Mouse (Mus musculus) lung, embryonic 14.5 days (tissue): ENCODE results near the gene Mrln. TPM values are rescaled to one million over a fixed set of nuclear protein-coding genes. Genes with fewer than 3 reads are reported as not detected.

Experiments used
- ATAC-seq: fragments of 200-750 bp; cut with Nextera tagmentation; 2 replicates; pipeline ENCODE4 v1.8.0; 2017; ENCODE audit warnings: mild to moderate bottlenecking, moderate TSS enrichment, moderate library complexity; ENCODE audit not compliant: insufficient read depth
- DNase-seq: peaks from one replicate; pipeline ENCODE4 v3.0.0-alpha.2; 2015
- H3K27ac ChIP-seq: fragments of 300-500 bp; sonication (generic); 2 replicates; pipeline ENCODE4 v1.5.1; 2014; ENCODE audit warnings: low read depth, mild to moderate bottlenecking, moderate library complexity
- H3K27me3 ChIP-seq: fragments of 300-500 bp; sonication (generic); 2 replicates; pipeline ENCODE4 v1.6.1; 2014; ENCODE audit warnings: low read length, control low read depth; ENCODE audit not compliant: insufficient read depth
- H3K36me3 ChIP-seq: fragments of 300-500 bp; sonication (generic); 2 replicates; pipeline ENCODE4 v1.6.1; 2014; ENCODE audit warnings: control low read depth; ENCODE audit not compliant: insufficient read depth
- H3K4me1 ChIP-seq: fragments of 300-500 bp; sonication (generic); 2 replicates; pipeline ENCODE4 v1.6.1; 2014; ENCODE audit warnings: antibody characterized with exemption, control low read depth; ENCODE audit not compliant: insufficient read depth
- H3K4me2 ChIP-seq: fragments of 300-500 bp; sonication (generic); 2 replicates; pipeline ENCODE4 v1.6.1; 2014; ENCODE audit warnings: mild to moderate bottlenecking
- H3K4me3 ChIP-seq: fragments of 300-500 bp; sonication (generic); 2 replicates; pipeline ENCODE4 v1.5.1; 2014; ENCODE audit warnings: low read depth, low read length
- H3K9ac ChIP-seq: fragments of 300-500 bp; sonication (generic); 2 replicates; pipeline ENCODE4 v1.6.1; 2014
- H3K9me3 ChIP-seq: fragments of 300-500 bp; sonication (generic); 2 replicates; pipeline ENCODE4 v1.6.1; 2016; ENCODE audit warnings: low read depth, low read length, control low read depth
- CTCF ChIP-seq: IDR thresholded peaks from 2 replicates; pipeline ENCODE4 v1.5.1; 2016; ENCODE audit warnings: antibody characterized with exemption, low read depth
- WGBS: fragments of 180-500 bp; shearing (Covaris S2); extraction: QIAGEN DNeasy Blood & Tissue Kit; methylation state at CpG from one replicate; pipeline ENCODE4 v1.1.7; 2014; 5-methylcytosine and 5-hydroxymethylcytosine counted together
- polyA plus RNA-seq: library from polyadenylated mRNA; unstranded; fragments of >200 nt; fragmentation: Nextera tagmentation; extraction: Ambion mirVana; gene quantifications from 2 replicates; pipeline ENCODE4 v1.2.1, GENCODE M21; 2014

The Mrln gene
- 0.50 TPM in 1 of 2 replicates, not detected in the other for polyA plus RNA-seq

- Histone ChIP-seq H3K27me3 (no peaks in the 10 kb centered on the region), H3K4me1 (no peaks in the 10 kb centered on the region), H3K4me3 (no peak within 1 kb of the TSS), H3K9ac (no peak within 1 kb of the TSS), H3K27ac (no peak within 1 kb of the TSS), H3K4me2 (no peak within 1 kb of the TSS), H3K36me3 (no peaks in the 10 kb centered on the region), H3K9me3 (no peaks in the 10 kb centered on the region)
- WGBS: 36% methylated on average over 17 of the region's 17 CpGs
- DNase-seq: peak; percentile 28
- TF ChIP-seq CTCF: no peak
- no peak for ATAC-seq
Measured at GRCm38 (mm10) chr10:70204505-70205399, at the start of gene Mrln. Gene Mrln, plus strand, starts transcription at chr10:70204664.

GRCm38 (mm10) chr10:70156431-70157165 is 47.9 kb upstream of the Mrln start:
- 73% methylated on average over 3 of the region's 3 CpGs for WGBS
- TF ChIP-seq CTCF: peak; percentile 53
- DNase-seq (no peak), ATAC-seq (no peak)
- Histone ChIP-seq H3K36me3 (peaks cover 49% of the 10 kb centered on the region), H3K27me3 (no peaks in the 10 kb centered on the region), H3K4me2 (no peak overlapping the region), H3K9ac (no peak overlapping the region), H3K9me3 (no peaks in the 10 kb centered on the region; the same call in 1 of the 2 replicates), H3K4me1 (peaks cover 3% of the 10 kb centered on the region; the same call in 1 of the 2 replicates), H3K4me3 (no peak overlapping the region), H3K27ac (no peak overlapping the region)

GRCm38 (mm10) chr10:70159651-70160320 is 44.7 kb upstream of the Mrln start:
- Histone ChIP-seq H3K36me3 (peaks cover 39% of the 10 kb centered on the region), H3K4me1 (no peaks in the 10 kb centered on the region), H3K4me2 (no peak overlapping the region), H3K27me3 (no peaks in the 10 kb centered on the region), H3K27ac (no peak overlapping the region), H3K4me3 (no peak overlapping the region), H3K9ac (no peak overlapping the region), H3K9me3 (no peaks in the 10 kb centered on the region; the same call in 1 of the 2 replicates)
- WGBS: 75% methylated on average over 12 of the region's 12 CpGs
- TF ChIP-seq CTCF: no peak
- DNase-seq (no peak), ATAC-seq (no peak)

- ATAC-seq: no peak
- Histone ChIP-seq H3K36me3 (peaks cover 29% of the 10 kb centered on the region), H3K27ac (no peak overlapping the region), H3K4me2 (no peak overlapping the region), H3K4me1 (no peaks in the 10 kb centered on the region), H3K27me3 (no peaks in the 10 kb centered on the region), H3K9me3 (no peaks in the 10 kb centered on the region; the same call in 1 of the 2 replicates), H3K9ac (no peak overlapping the region), H3K4me3 (no peak overlapping the region)
- 82% methylated on average over 12 of the region's 12 CpGs for WGBS
- TF ChIP-seq CTCF: no peak
- DNase-seq: no peak
Measured at GRCm38 (mm10) chr10:70160811-70161210, 43.7 kb upstream of the Mrln start.

- WGBS: 86% methylated on average over 14 of the region's 14 CpGs
- Histone ChIP-seq H3K4me3 (no peak overlapping the region), H3K9ac (no peak overlapping the region), H3K4me1 (no peaks in the 10 kb centered on the region), H3K9me3 (no peaks in the 10 kb centered on the region; the same call in 1 of the 2 replicates), H3K4me2 (no peak overlapping the region), H3K36me3 (peaks cover 22% of the 10 kb centered on the region; the same call in 1 of the 2 replicates), H3K27me3 (no peaks in the 10 kb centered on the region), H3K27ac (no peak overlapping the region)
- no peak for TF ChIP-seq CTCF
- DNase-seq (no peak), ATAC-seq (no peak)
Measured at GRCm38 (mm10) chr10:70161504-70161903, 43.0 kb upstream of the Mrln start.

- Histone ChIP-seq H3K9me3 (no peaks in the 10 kb centered on the region), H3K4me1 (no peaks in the 10 kb centered on the region; the same call in 1 of the 2 replicates), H3K4me3 (no peak overlapping the region), H3K9ac (no peak overlapping the region), H3K27me3 (no peaks in the 10 kb centered on the region), H3K4me2 (no peak overlapping the region), H3K36me3 (peaks cover 26% of the 10 kb centered on the region), H3K27ac (no peak overlapping the region)
- ATAC-seq (no peak), DNase-seq (no peak)
- no peak for TF ChIP-seq CTCF
- 62% methylated on average over 5 of the region's 5 CpGs for WGBS
Measured at GRCm38 (mm10) chr10:70163681-70164080, 40.8 kb upstream of the Mrln start.
